Mouse (Mus musculus) subcutaneous adipose tissue, adult 2 months (tissue): ENCODE data around the gene Cd247. TPM values are rescaled to one million over a fixed set of nuclear protein-coding genes. Genes with fewer than 3 reads are reported as not detected.

Source experiments
- polyA plus RNA-seq: library from polyadenylated mRNA; depleted of rRNA; stranded (reverse); fragments of >200 nt; gene quantifications from 2 replicates; pipeline ENCODE4 v1.2.3, GENCODE M21; 2012; ENCODE audit warnings: low replicate concordance; rRNA removed

The Cd247 gene
- 4.4 and 12.7 TPM in 2 replicates for polyA plus RNA-seq

DNA sequence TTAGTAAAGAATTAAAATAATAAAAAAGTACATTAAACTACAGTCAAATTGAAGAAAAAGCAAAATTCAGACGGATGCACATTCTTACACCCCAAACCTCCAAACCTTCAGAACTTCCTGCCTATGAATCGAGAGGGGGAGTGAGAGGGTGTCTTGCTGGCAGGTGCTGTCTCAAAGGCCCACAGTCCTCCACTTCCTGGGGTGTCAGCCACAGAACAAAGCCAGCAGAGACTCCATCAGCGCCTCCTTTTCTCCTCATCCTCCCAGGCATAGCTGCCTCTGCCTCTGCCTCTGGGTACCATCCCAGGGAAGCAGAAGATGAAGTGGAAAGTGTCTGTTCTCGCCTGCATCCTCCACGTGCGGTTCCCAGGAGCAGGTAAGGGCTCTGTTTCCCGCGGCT lies at the start of gene Cd247:
TSS of gene Cd247 (plus strand) at position 171 of the 400 bp plus-strand sequence.

DNA sequence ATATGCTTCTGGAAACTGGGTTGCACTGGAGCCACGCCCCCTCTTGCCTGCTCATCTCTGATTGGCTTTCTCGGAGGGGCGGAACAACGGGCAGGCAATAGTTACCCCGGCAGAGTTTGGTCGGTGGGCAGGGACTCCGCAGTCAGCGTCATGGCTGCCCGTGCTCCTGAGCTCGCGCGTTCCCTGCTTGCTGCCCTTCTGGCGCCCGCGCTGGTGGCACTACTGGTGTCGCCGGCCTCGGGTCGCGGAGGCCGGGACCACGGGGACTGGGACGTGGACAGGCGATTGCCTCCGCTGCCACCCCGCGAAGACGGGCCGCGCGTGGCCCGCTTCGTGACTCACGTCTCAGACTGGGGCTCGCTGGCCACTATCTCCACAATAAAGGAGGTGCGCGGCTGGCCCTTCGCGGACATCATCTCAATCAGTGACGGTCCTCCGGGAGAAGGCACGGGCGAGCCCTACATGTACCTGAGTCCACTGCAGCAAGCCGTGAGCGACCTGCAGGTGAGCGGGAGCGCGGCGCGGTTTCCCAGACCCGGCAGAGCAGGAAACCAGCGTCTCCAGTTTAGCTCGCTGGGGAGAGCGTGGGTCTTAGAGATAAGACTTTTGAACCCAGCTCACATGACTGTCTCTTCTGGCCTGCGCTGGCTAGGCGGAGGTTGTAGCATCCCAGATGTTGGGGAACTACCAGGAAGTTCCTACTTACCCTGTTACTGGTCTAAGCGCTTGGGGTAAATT lies 24.7 kb upstream of the Cd247 start, which contains the start of gene Creg1:
TSS of gene Creg1 (plus strand) at position 112 of the 738 bp plus-strand sequence.

Other genes starting within 250 kb of the Cd247 start
- gene Mpzl1, start 154.1 kb upstream of the Cd247 start, polyA plus RNA-seq: 28.0 and 105 TPM in 2 replicates
- gene Rcsd1, start 78.9 kb upstream of the Cd247 start, polyA plus RNA-seq: 17.2 and 19.1 TPM in 2 replicates
- gene Creg1, start 24.9 kb upstream of the Cd247 start, polyA plus RNA-seq: 46.9 and 49.2 TPM in 2 replicates
- 5.9 and 13.2 TPM in 2 replicates for gene Pou2f1, start 214.0 kb downstream of the Cd247 start, polyA plus RNA-seq